Mouse (Mus musculus) midbrain, embryonic 11.5 days (tissue): ENCODE data around the gene Pga5. TPM values are rescaled to one million over a fixed set of nuclear protein-coding genes. Genes with fewer than 3 reads are reported as not detected.
A peak's percentile ranks its signal among the peaks of the same experiment; 100 is the strongest.

Experiments used
- ATAC-seq: fragments of 200-750 bp; cut with Nextera tagmentation; 2 replicates; pipeline ENCODE4 v1.8.0; 2017; ENCODE audit warnings: moderate TSS enrichment, moderate library complexity; ENCODE audit not compliant: low FRiP score
- DNase-seq: peaks from one replicate; pipeline ENCODE4 v3.0.0; 2015; ENCODE audit warnings: low spot score; ENCODE audit errors: missing footprints
- H3K27ac ChIP-seq: fragments of 300-500 bp; sonication (generic); 2 replicates; pipeline ENCODE4 v1.5.1; 2014; ENCODE audit warnings: low read depth, low read length
- H3K27me3 ChIP-seq: fragments of 300-500 bp; sonication (generic); 2 replicates; pipeline ENCODE4 v1.6.1; 2014; ENCODE audit warnings: mild to moderate bottlenecking, low read length, moderate library complexity, mixed read lengths; ENCODE audit not compliant: control insufficient read depth, insufficient read depth
- H3K36me3 ChIP-seq: fragments of 300-500 bp; sonication (generic); 2 replicates; pipeline ENCODE4 v1.6.1; 2014; ENCODE audit warnings: mild to moderate bottlenecking, low read length, moderate library complexity, mixed read lengths; ENCODE audit not compliant: control insufficient read depth, insufficient read depth
- H3K4me1 ChIP-seq: fragments of 300-500 bp; sonication (generic); 2 replicates; pipeline ENCODE4 v1.6.1; 2014; ENCODE audit warnings: low read length; ENCODE audit not compliant: control insufficient read depth, insufficient read depth
- H3K4me2 ChIP-seq: fragments of 300-500 bp; sonication (generic); 2 replicates; pipeline ENCODE4 v1.6.1; 2014; ENCODE audit warnings: mild to moderate bottlenecking, moderate library complexity
- H3K4me3 ChIP-seq: fragments of 300-500 bp; sonication (generic); 2 replicates; pipeline ENCODE4 v1.5.1; 2014; ENCODE audit warnings: low read depth, low read length
- H3K9ac ChIP-seq: fragments of 300-500 bp; sonication (generic); 2 replicates; pipeline ENCODE4 v1.6.1; 2014; ENCODE audit warnings: low read length
- H3K9me3 ChIP-seq: fragments of 300-500 bp; sonication (generic); 2 replicates; pipeline ENCODE4 v1.6.1; 2016; ENCODE audit warnings: low read length; ENCODE audit not compliant: control insufficient read depth
- WGBS: fragments of 180-500 bp; shearing (Covaris S2); extraction: QIAGEN DNeasy Blood & Tissue Kit; methylation state at CpG from one replicate; pipeline ENCODE4 v1.1.7; 2014; 5-methylcytosine and 5-hydroxymethylcytosine counted together
- polyA plus RNA-seq: library from polyadenylated mRNA; unstranded; fragments of >200 nt; fragmentation: Nextera tagmentation; extraction: Ambion mirVana; gene quantifications from 2 replicates; pipeline ENCODE4 v1.2.1, GENCODE M21; 2014

The Pga5 gene
- polyA plus RNA-seq, 1 experiment from 2014 or later = not detected

GRCm38 (mm10) chr19:10637840-10638239, 40.0 kb downstream of the Pga5 start:
- WGBS = 72% methylated on average over 7 of the region's 7 CpGs
- no peak overlapping the region for H3K4me2 ChIP-seq
- H3K27me3 ChIP-seq = peaks cover 3% of the 10 kb centered on the region; the same call in 1 of the 2 replicates
- no peak for ATAC-seq
- H3K9ac ChIP-seq = no peak overlapping the region
- no peaks in the 10 kb centered on the region for H3K36me3 ChIP-seq
- peaks cover 8% of the 10 kb centered on the region for H3K4me1 ChIP-seq
- no peak overlapping the region for H3K4me3 ChIP-seq
- H3K9me3 ChIP-seq = no peaks in the 10 kb centered on the region
- no peak for DNase-seq
- no peak overlapping the region for H3K27ac ChIP-seq

GRCm38 (mm10) chr19:10634872-10635318, 43.0 kb downstream of the Pga5 start:
- peak; percentile 84 for ATAC-seq
- Histone ChIP-seq H3K4me3 (peak overlapping the region; percentile 33), H3K4me1 (peaks cover 8% of the 10 kb centered on the region), H3K27me3 (peaks cover 3% of the 10 kb centered on the region; the same call in 1 of the 2 replicates), H3K36me3 (peaks cover 4% of the 10 kb centered on the region; the same call in 1 of the 2 replicates), H3K9ac (peak overlapping the region; percentile 51), H3K27ac (no peak overlapping the region), H3K9me3 (no peaks in the 10 kb centered on the region), H3K4me2 (peak overlapping the region; percentile 74)
- 6% methylated on average over 21 of the region's 21 CpGs for WGBS
- peak; percentile 94 for DNase-seq

GRCm38 (mm10) chr19:10634106-10634871, 43.6 kb downstream of the Pga5 start, which contains the start of gene Vwce:
Gene Vwce, plus strand, starts transcription at chr19:10634213.
- peak; percentile 94 for DNase-seq
- Histone ChIP-seq H3K4me2 (peak within 1 kb of the TSS; percentile 74), H3K9me3 (no peaks in the 10 kb centered on the region), H3K4me1 (peaks cover 8% of the 10 kb centered on the region), H3K4me3 (peak within 1 kb of the TSS; percentile 33), H3K27me3 (peaks cover 3% of the 10 kb centered on the region; the same call in 1 of the 2 replicates), H3K9ac (peak within 1 kb of the TSS; percentile 51), H3K36me3 (peaks cover 9% of the 10 kb centered on the region; the same call in 1 of the 2 replicates), H3K27ac (no peak within 1 kb of the TSS)
- peak; percentile 90 for ATAC-seq
- 1% methylated on average over 32 of the region's 32 CpGs for WGBS

Other genes with a start within 250 kb of the Pga5 start
- gene Lrrc10b, start 220.6 kb downstream of the Pga5 start, polyA plus RNA-seq = 0.55 and 0.59 TPM in 2 replicates
- gene Ppp1r32, start 195.1 kb downstream of the Pga5 start, polyA plus RNA-seq = 0.21 and 0.48 TPM in 2 replicates
- 66.4 and 70.4 TPM in 2 replicates for gene Cpsf7, start 152.8 kb downstream of the Pga5 start, polyA plus RNA-seq
- 59.3 and 63.3 TPM in 2 replicates for gene Sdhaf2, start 151.9 kb downstream of the Pga5 start, polyA plus RNA-seq
- 58.3 and 63.9 TPM in 2 replicates for gene Tmem216, start 121.8 kb downstream of the Pga5 start, polyA plus RNA-seq
- 16.1 and 16.8 TPM in 2 replicates for gene Cyb561a3, start 100.9 kb downstream of the Pga5 start, polyA plus RNA-seq
- 60.6 and 67.3 TPM in 2 replicates for gene Tmem138, start 100.7 kb downstream of the Pga5 start, polyA plus RNA-seq
- gene Ddb1, start 72.7 kb downstream of the Pga5 start, polyA plus RNA-seq = 393 and 396 TPM in 2 replicates
- 22.9 and 23.9 TPM in 2 replicates for gene Tkfc, start 72.4 kb downstream of the Pga5 start, polyA plus RNA-seq
- 0.18 and 0.36 TPM in 2 replicates for gene Vwce, start 43.9 kb downstream of the Pga5 start, polyA plus RNA-seq
- gene Vps37c, start 10.7 kb upstream of the Pga5 start, polyA plus RNA-seq = 23.1 and 26.0 TPM in 2 replicates
- gene Cd5, start 60.9 kb upstream of the Pga5 start, polyA plus RNA-seq = 0.08 and 0.22 TPM in 2 replicates
- gene Cd6, start 152.0 kb upstream of the Pga5 start, polyA plus RNA-seq = not detected in 2 replicates
- 0.18 and 0.25 TPM in 2 replicates for gene Slc15a3, start 161.7 kb upstream of the Pga5 start, polyA plus RNA-seq
- gene Tmem132a, start 191.9 kb upstream of the Pga5 start, polyA plus RNA-seq = 51.3 and 58.3 TPM in 2 replicates
- 38.7 and 41.2 TPM in 2 replicates for gene Tmem109, start 203.9 kb upstream of the Pga5 start, polyA plus RNA-seq
- 52.7 and 58.4 TPM in 2 replicates for gene Prpf19, start 217.2 kb upstream of the Pga5 start, polyA plus RNA-seq
- 0.22 TPM in 1 of 2 replicates, not detected in the other for gene Zp1, start 242.6 kb upstream of the Pga5 start, polyA plus RNA-seq